Mouse (Mus musculus) hematopoietic stem cell, adult 5-6 weeks (primary cell): Measurements from ENCODE around the gene Grid2ip. TPM values are rescaled to one million over a fixed set of nuclear protein-coding genes. Genes with fewer than 3 reads are reported as not detected.

Experiments used
- ATAC-seq, 2 experiments: fragments of 125-278 bp in 1 of 2; replicated peaks in 1 of 2; 2 replicates each; pipeline ENCODE4 v1.8.0; 2016 to 2017; ENCODE audit warnings: inconsistent platforms in 2 of 2, mild to moderate bottlenecking in 2 of 2, moderate number of reproducible peaks in 2 of 2, low read depth in 1 of 2, moderate TSS enrichment in 1 of 2; ENCODE audit not compliant: low FRiP score in 2 of 2, poor library complexity in 2 of 2, severe bottlenecking in 2 of 2, insufficient read depth in 1 of 2, low TSS enrichment in 1 of 2
- total RNA-seq: library from RNA; stranded (forward); fragments of 172-1452, 232-1000 nt; gene quantifications from 2 replicates; pipeline ENCODE4 v1.2.3, GENCODE M21; 2017

Gene Grid2ip
- total RNA-seq = not detected in 2 replicates

DNA sequence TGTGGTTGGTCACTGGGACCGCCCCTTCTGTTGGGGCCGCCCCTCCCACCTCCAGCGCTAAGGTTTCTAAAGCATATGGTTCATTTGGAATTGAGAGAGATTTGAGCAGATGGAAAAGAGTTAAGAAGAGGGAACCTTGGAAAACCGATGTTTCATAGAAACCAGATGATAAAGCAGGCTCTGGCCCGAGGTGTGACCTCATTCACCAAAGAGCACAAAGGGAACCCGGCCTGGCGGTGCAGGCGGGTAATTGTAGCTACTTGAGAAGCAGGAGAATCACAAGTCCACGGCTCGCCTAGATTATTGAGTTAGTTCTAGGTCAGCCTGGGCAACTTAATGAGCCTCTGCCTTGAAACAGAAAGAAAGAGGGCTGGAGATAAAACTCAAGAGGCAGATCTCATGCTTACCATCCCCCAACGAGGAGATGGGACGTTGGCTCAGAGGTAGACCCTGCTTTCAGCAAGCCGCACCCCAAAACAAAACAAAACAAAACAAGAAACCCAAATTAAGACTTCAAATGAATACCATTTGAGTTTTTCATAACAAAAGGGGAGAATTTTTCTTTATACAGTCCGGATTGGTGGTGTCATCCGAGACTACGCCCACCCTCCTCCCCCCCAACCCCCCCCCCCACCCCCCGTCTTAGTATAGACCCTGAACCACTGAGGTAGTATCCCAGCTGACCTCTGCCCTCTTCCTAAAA lies at the start of gene Grid2ip:
Gene Grid2ip (plus strand): TSS at position 653 of the 703 bp plus-strand sequence.
- no peak for ATAC-seq

DNA sequence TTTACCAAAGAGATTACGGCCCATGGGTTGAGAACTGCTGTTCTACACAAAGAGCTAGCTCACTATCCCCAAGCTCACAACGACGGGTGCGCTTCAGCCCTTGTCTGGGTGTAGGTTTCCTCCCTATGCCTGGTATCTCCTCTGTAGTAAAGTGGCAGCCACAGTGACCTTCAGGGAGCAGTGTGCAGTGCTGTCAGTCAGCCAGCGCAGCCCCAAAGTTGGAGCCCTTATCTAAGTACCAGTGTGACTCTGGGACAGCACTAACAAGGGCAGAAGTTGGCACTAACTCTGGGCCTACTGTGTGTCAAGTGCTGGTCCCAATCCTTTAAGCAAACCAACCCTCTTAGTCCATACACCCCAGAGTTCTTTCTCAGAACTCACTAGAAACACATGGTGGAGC lies 48.3 kb upstream of the Grid2ip start:
- no peak for ATAC-seq

DNA sequence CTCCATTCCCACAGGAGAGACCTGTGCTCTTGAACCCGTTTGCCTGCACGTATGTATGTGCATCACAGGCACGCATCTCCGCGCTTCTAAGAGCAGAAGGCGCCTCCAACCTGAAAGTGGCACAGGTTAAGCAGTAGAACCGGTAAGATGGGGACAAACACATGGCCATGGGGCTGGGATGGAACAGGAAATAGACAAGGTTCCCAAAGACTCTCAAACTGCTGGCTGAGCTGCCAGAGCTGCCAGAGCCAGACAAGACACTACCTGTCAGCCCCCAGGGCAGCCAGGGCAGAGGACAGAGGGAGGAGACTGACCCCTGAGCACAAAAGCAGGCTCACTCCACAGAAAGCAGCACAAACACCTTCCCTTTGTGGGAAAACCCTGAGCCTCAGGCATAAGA lies 47.2 kb upstream of the Grid2ip start:
- no peak for ATAC-seq

DNA sequence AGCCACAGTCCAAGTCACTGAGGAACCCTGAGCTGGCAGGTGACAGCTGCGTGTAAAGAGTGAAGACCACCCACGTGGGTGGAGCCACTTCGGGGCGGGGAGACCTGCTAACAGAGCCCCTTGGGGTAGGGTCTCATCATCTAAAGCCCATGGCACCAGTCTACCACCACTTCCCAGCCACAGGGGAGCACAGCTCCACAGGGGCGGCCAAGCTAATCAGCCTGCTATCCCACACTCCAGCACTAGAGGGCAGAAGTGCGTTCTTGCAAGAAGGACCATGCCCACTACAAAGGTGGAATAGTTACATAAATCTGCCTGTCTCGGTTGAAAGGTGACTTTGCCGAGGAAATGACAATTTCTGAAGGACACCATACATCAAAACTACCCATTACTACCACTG lies 45.3 kb upstream of the Grid2ip start:
- ATAC-seq = peak; percentile 42 to 59; a peak in 2 of 4 replicates

DNA sequence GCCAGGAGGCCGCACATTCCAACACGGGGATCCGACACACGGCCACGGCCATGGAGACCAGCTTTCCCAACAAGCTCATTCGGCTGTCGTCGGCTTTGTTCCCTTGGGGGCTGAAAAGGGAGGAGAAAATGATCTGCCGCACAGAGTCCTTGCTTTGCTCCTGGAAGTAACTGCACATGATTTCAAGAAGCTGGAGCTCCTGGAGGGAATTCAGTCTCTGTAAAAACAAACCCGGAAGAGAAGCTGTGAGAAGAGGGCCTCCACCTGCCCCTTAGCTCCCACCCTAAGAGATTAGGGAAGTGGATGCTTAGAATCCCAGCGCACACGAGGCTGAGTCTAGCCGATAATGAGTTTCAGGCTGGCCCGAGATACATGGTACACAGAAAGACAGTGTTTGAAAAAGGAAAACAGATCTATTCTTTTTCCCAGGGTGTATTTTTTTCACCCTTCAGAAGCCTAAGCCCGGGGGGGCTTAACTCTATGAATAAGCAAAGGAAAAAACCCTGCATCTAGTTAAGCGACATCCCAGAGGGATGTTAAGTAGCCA lies 42.9 kb upstream of the Grid2ip start:
- ATAC-seq = 0 out of 4 replicates have a peak, but pooled peaks of 1 of the 2 experiments have one; percentile 28

DNA sequence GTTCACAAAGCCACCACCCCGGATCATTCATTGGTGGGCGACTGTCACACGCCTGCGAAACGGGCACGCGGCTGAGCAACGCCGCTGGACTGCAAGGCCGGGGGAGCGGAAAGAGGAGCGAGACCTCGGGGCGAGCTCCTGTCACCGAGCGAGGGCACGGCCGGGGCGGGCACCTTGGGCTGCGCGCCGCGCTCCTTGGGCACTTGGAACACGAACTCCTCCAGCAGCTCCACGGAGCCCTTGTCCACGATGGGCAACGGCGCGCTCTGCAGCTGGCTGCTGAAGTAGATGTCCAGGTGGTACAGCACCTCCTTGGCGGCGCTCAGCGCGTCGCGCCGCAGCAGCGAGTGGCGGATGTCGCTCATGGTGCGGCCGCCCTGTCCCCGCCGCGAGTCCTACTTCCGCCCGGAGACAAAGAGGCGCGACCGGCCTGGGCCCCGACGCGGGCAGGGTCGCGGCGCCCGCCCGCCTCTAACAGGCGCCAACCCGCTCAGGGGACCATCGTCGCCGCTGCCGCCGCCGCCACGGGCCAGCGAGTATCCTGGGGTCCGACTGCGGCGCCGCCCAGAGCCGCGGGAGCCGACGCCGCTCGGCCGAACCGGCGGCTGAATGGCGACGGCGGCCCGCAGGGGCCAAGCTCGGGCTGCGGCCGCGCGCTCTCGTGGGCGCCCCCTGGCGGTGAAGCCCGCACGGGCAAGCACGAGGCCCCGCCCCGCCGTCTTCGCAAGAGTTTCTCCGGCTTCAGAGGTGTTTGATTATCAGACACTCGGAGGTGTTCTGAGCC lies 42.2 kb upstream of the Grid2ip start, which contains the start of gene E130309D02Rik:
Gene E130309D02Rik (minus strand): TSS at position 631 of the 784 bp plus-strand sequence.
- ATAC-seq = peak; percentile 43 to 58; a peak in 3 of 4 replicates

DNA sequence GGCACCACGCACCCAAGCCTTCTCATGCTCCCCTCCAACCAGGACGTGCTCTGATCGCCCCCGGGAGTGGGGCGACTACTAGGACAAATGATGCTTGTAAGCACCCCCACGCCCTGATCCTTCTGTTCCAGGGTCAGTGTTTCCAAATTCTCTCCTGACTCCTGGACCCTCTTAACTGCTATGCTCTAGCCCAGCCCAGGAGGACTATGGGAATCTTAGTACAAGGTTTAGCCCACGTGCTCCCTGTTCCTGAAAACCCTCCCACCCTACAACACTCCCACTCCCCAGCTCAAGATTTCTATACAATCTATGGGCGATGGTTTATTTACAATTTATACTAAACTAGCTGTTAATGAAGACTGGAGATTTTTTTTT lies 41.6 kb upstream of the Grid2ip start:
- ATAC-seq = no peak

DNA sequence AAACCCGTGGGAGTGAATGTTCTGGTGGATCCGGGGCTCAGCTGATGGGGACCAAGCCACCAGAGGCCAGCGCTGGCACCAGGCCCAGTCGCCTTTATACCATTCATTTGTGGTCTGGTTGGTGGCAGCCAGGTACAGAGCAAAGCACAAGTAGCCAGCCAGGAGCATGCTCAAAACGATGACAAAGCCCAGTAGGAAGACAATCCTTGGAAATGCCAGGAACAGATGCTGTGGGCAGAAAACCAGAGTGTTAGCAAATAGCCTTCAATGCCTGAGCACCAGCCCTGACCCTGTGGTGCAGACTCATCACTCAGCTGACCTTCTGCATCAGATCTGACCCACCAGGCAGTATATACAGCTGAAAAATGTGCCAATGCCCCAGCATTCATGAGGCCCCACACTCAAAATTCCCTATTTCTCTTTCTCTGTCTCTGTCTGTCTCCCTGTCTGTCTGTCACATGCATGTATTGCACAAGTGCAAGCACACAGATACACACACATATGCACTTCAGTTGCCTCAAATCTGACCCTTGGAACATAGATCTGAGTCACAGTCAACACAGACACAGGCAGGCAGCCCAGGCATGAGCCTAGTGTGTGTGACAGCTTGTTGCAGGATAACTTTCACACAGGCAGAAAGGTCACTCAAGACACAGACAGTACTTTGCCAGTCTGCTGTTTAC lies 40.4 kb upstream of the Grid2ip start:
- no peak for ATAC-seq

DNA sequence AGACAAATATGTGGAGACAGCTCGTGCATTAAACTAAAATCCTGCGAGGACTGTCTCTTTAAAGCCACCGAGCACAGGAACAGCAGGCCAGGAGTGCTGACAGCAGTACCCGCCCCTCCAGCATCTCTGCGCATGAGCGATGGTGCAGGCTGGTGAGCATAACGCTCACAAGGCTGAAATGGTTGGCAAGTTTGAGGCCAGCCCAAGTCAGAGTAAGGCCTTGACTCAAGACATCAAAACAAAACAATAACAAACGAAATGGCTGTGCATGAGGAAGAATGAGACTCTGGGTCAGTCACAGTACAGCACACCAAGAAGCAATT lies 39.9 kb upstream of the Grid2ip start:
- ATAC-seq = no peak

DNA sequence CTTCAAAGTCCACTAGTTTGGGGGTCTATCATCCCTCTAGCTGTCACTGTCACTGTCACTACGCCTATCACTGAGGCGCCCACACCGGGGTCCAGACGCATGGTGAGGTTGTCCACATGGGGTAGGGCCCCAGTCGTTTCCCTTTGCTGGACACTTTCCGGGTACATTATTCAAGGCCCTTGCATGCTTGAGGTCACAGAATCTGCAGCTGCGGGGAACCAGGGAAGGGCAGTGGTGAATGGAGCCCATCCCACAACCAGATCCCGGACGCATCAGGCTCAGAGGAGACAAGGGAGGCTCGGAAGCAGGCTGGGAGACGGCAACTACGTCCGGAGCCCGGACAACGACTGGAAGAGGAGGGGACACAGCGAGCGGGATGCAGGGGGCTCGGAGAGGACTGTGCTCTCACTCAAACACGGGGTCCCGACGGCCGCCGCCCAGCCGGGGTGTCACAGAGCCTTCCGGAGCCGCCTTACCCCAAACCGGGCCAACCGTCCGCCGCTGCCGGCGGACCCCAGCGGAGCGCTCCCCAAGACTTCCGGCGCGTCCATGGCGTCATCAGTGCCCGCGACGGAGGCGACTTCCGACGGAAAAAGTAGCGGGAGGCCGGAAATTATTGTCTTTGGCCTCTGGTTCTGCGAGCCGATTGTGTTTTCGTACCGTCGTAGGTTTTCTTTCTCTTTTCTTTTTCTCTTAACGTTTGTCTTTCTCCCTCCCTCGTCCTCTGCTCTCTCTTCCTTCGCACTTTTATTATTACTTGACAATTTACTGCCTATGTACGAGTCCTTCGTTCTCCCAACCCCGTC lies 28.2 kb upstream of the Grid2ip start, which contains the start of gene Zdhhc4:
Gene Zdhhc4 (minus strand): TSS at position 567 of the 806 bp plus-strand sequence.
- peak; percentile 76 for ATAC-seq

DNA sequence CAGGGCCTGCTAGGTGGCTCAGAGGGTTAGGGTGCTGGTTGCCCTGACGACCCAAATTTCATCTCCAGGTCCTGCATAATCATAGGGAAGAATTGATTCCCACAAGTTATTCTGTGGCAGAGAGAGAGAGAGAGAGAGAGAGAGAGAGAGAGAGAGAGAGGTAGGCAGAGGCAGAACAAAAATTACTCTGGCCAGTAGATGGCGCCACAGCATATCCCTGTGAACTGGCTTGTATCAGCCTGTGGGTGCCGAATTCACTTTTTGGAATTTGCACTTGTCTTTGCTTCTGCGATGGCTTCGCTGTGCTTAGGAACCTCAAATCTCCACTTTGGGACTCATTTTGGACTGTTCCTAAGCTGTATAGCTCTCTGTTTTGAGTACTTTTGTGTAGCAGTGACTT lies 23.3 kb upstream of the Grid2ip start:
- ATAC-seq = peak; percentile 50 to 65; a peak in 3 of 4 replicates

DNA sequence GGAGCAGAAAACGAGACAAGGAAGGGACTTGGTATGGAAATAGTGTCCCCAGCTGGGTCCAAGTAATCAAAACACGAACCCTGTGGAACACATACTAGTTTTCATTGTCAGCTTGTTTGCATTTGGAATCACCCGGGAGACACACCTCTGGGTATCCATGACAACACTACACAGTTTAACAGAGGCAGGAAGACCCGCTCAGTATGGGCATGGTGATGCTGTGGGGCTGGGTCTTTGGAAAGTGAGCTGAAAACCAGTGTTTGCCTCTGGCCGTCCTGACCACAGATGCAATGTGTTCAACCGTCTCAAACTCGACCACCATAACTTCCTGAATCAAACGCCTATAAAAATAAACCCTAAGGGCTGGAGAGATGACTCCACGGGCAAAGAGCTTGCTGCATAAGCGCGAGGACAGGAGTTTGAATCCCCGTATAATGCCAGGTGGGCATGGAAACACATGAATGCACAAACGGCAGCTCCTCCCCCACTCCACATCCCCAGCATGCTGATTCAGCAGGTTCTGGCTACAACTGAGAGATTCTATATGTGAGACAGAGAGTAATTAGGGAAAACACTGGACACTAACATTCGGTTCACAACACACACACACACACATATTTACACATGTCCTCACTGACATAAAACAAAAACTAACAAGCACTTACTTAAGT lies 22.6 kb upstream of the Grid2ip start:
- ATAC-seq = 0 out of 4 replicates have a peak, but pooled peaks of 1 of the 2 experiments have one; percentile 41

DNA sequence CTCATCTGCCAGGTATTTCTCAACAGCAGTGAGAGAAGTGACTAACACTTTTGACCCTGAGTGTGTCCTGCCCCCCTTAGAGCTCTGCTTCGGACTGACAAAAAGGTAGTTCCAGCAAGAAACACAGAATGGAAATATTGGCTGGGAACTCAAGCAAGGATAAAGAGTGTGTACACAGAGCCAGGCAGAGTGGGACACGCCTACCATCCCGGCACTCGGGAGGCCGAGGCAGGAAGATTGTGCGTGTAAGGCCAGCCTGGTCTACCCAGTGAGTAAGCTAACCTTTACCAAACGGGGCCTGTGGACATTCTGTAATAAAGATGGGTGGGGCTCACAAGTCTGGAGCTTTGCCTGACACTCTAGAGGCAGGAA lies 22.1 kb upstream of the Grid2ip start:
- ATAC-seq = no peak

DNA sequence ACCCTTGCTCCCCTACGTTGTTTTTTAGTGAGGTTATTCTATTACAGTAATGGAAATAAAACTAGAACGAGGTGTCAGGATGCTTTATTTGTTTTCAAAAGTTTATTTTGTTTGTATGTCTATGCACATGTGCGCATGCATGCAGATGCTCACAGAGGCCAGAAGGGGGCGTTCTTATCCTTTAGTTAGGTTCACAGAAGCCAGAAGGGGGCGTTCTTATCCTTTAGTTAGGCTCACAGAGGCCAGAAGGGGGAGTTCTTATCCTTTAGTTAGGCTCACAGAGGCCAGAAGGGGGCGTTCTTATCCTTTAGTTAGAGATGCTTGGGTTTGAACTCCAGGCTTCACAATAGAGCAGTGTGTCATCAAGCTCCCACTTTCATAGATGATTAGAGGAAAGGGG lies 20.6 kb upstream of the Grid2ip start:
- no peak for ATAC-seq

DNA sequence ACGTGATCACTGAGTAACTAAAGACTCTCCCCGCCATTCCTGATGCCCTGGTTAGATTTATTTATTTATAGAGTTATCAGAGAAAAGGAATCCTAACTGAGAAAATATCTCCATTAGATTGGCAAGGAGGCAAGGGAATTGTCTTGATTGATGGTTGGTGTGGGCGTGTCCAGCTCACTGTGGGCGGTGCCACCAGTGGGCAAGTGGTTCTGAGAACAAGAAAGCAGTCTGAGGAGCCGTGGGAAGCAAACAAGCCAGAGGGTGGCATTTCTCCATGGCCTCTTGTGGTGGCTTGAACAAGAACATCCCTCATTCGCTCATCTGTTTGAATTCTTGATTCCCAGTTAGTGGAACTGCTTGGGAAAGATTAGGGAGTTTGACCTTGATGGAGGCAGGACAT lies 17.5 kb upstream of the Grid2ip start:
- ATAC-seq = no peak

DNA sequence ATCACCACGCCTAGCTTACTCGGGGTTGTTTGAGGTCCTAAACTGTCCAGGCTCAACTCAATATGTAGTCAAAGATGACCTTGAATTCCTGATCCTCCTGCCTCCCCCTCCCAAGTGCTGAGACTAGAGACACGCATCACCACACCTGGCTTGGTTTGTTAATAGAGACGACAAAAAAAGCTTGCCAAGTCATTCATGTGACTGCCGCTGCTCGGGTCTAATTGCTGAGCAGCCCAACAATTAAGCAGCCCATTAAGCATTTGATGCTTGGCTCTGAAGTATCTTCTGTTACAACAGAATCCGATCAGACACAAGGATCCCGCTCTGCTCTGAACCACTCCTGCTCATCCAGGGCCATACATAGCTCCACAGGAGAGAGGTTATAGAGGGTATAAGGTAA lies 10.8 kb upstream of the Grid2ip start:
- ATAC-seq = no peak

DNA sequence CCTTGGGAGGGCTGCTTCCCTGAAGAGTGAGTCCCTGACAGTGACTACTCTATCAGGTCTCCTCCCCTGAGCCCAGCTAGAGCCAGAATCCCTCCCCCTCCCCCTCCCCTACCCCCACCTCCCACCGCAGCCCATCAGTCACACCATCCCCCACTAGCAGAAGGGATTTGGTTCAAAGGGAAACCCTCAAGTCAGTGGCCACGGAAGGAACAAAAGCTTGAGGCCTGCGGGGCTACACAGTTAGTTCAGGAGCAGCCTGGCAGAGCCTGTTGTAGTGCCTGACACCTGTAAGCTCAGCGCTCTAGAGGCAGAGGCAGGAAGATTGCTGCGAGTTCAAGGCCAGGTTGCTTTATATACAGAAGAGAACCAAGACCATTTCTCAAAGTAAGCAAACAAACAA lies 1.1 kb upstream of the Grid2ip start:
- no peak for ATAC-seq
